Mouse (Mus musculus): ENCODE measurements around the gene 1700017D01Rik. TPM values are rescaled to one million over a fixed set of nuclear protein-coding genes. Genes with fewer than 3 reads are reported as not detected.
"Not testable (repeated sequence)": the region's sequence is repeated elsewhere in the genome, so short reads cannot be mapped to it uniquely, and the experiment has no call there.

1700017D01Rik gene
- not detected in 2 replicates for polyA plus RNA-seq (2015; fragmentation: Nextera tagmentation; extraction: Ambion mirVana)

- H3K36me3 ChIP-seq; H3K27ac ChIP-seq; H3K9ac ChIP-seq; ATAC-seq (ENCODE audit: insufficient number of reproducible peaks, low FRiP score, low TSS enrichment, low read depth); H3K4me2 ChIP-seq; H3K4me1 ChIP-seq; H3K4me3 ChIP-seq; H3K9me3 ChIP-seq; H3K27me3 ChIP-seq: not testable (repeated sequence)
- 82% methylated on average over 8 of the region's 8 CpGs for WGBS
Observed at GRCm38 (mm10) chr19:11130776-11131175, at the start of gene 1700017D01Rik. 1700017D01Rik (minus strand) TSS chr19:11130876.

DNA sequence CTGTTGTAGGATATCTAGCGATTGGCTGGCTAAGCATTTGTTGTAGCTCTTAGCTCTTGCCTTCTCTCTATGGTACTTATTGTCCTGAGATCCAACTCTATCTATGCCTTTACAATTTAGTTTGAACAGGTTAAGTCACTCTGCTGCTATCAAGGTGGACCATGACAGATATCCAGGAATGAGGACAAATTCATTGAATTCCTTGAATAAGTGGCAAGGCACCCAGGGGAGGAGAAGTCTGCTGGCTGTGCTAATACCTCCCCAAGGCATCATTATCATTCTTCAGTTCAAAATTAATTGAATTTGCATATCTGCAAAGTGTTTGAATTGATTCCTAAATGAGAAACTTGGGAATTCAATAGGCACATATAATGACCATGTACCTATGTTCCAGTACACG lies 46.8 kb upstream of the 1700017D01Rik start:
- Histone ChIP-seq H3K4me3 (no peak overlapping the region), H3K9me3 (no peaks in the 10 kb centered on the region), H3K27ac (no peak overlapping the region), H3K4me1 (no peaks in the 10 kb centered on the region), H3K9ac (no peak overlapping the region), H3K27me3 (no peaks in the 10 kb centered on the region), H3K36me3 (no peaks in the 10 kb centered on the region), H3K4me2 (no peak overlapping the region)
- 59% methylated on average over 2 of the region's 2 CpGs for WGBS
- ATAC-seq (ENCODE audit: insufficient number of reproducible peaks, low FRiP score, low TSS enrichment, low read depth), result no peak

GRCm38 (mm10) chr19:11165172-11165571 lies 34.5 kb upstream of the 1700017D01Rik start, which contains the start of gene 1700025F22Rik:
1700025F22Rik (minus strand) TSS chr19:11165320.
- Histone ChIP-seq H3K9me3 (no peaks in the 10 kb centered on the region), H3K27me3 (no peaks in the 10 kb centered on the region), H3K4me1 (no peaks in the 10 kb centered on the region), H3K4me3 (no peak within 1 kb of the TSS), H3K9ac (no peak within 1 kb of the TSS), H3K4me2 (no peak within 1 kb of the TSS), H3K27ac (no peak within 1 kb of the TSS), H3K36me3 (no peaks in the 10 kb centered on the region)
- WGBS, result 38% methylated on average over 10 of the region's 10 CpGs
- ATAC-seq (ENCODE audit: insufficient number of reproducible peaks, low FRiP score, low TSS enrichment, low read depth), result no peak

DNA sequence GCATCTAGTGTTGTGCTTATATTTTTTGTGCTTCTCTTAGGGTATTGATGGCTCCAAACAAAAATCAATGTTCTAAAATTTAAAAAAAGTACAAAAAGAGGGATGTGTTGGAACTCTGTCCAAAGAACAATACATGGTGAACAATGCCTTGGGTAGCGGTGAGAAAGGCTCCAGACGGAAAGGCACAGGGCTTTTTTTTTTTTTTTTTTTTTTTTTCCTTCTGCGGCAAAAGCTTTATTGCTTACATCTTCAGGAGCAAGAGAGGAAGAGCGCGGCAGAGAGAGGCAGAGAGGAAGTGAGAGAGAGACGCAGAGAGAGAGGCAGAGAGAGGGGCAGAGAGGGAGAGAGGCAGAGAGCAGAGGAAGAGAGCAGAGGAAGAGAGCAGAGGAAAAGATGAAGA lies 27.2 kb upstream of the 1700017D01Rik start:
- H3K27ac ChIP-seq; H3K4me3 ChIP-seq; ATAC-seq (ENCODE audit: insufficient number of reproducible peaks, low FRiP score, low TSS enrichment, low read depth); H3K27me3 ChIP-seq; H3K4me2 ChIP-seq; H3K9me3 ChIP-seq; H3K36me3 ChIP-seq; H3K9ac ChIP-seq; H3K4me1 ChIP-seq: not testable (repeated sequence)
- 75% methylated on average over 6 of the region's 6 CpGs for WGBS

GRCm38 (mm10) chr19:11135336-11135735 lies 4.7 kb upstream of the 1700017D01Rik start:
- Histone ChIP-seq H3K4me1 (no peaks in the 10 kb centered on the region), H3K9ac (no peak overlapping the region), H3K27ac (no peak overlapping the region), H3K36me3 (no peaks in the 10 kb centered on the region), H3K4me2 (no peak overlapping the region), H3K27me3 (0 out of 2 replicates have a peak, but pooled peaks cover 3% of the 10 kb centered on the region), H3K9me3 (no peaks in the 10 kb centered on the region), H3K4me3 (no peak overlapping the region)
- ATAC-seq (ENCODE audit: insufficient number of reproducible peaks, low FRiP score, low TSS enrichment, low read depth), result no peak
- 61% methylated on average over 4 of the region's 4 CpGs for WGBS

DNA sequence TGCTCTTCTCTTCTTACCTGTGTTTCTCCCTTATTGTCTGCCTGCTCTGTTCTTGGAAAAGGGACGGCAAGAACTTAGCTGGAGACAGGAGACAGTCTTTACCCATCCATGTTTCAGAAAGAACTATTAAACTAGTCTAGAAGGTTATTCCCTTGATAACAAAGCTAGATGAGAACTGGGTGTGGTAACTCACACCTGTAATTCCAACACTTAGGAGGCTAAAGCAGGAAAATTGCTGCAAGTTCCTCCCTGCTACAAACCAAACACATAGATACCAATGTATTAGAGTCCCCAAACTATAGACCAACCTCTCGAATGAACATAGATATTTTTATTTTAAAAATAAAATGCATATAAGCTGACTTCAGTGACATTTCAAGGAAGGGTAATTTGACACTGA lies 4.2 kb upstream of the 1700017D01Rik start:
- no peak overlapping the region for H3K9ac ChIP-seq
- 0 out of 2 replicates have a peak, but pooled peaks cover 3% of the 10 kb centered on the region for H3K27me3 ChIP-seq
- no peak for ATAC-seq (ENCODE audit: insufficient number of reproducible peaks, low FRiP score, low TSS enrichment, low read depth)
- H3K4me1 ChIP-seq, result no peaks in the 10 kb centered on the region
- WGBS, result 87% methylated on average over 2 of the region's 2 CpGs
- no peaks in the 10 kb centered on the region for H3K9me3 ChIP-seq
- no peak overlapping the region for H3K27ac ChIP-seq
- no peak overlapping the region for H3K4me3 ChIP-seq
- no peak overlapping the region for H3K4me2 ChIP-seq
- no peaks in the 10 kb centered on the region for H3K36me3 ChIP-seq

DNA sequence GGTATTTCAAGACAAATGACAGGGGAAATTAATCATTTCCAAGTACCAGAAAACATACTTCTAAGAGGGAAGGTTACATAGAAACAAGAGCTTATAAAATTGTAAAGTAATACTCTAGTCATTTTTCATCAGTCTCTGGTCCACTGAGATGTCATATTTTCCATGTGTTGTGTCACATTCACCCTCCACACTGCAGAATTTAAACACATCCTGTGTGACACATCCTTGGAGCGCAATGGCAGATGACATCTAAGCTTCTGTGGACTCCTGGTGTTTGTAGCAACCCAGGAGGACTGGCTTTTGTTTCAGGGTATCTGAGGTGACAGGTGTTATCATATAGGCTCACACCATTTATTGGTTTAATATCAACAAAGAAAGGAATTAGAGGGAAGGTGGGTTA lies 974 bp downstream of the 1700017D01Rik start:
- ATAC-seq (ENCODE audit: insufficient number of reproducible peaks, low FRiP score, low TSS enrichment, low read depth), result no peak
- H3K4me3 ChIP-seq, result no peak overlapping the region
- 0 out of 2 replicates have a peak, but pooled peaks cover 3% of the 10 kb centered on the region for H3K27me3 ChIP-seq
- 95% methylated on average over 1 of the region's 1 CpGs for WGBS
- no peak overlapping the region for H3K27ac ChIP-seq
- no peak overlapping the region for H3K9ac ChIP-seq
- no peaks in the 10 kb centered on the region for H3K36me3 ChIP-seq
- H3K9me3 ChIP-seq, result no peaks in the 10 kb centered on the region
- H3K4me2 ChIP-seq, result no peak overlapping the region
- no peaks in the 10 kb centered on the region for H3K4me1 ChIP-seq

GRCm38 (mm10) chr19:11121016-11121420 lies 9.7 kb downstream of the 1700017D01Rik start:
- H3K27me3 ChIP-seq, H3K4me1 ChIP-seq, H3K9me3 ChIP-seq, H3K9ac ChIP-seq, H3K27ac ChIP-seq, H3K36me3 ChIP-seq: not testable (repeated sequence)
- 2% methylated on average over 18 of the region's 38 CpGs for WGBS
- peak; percentile 91 for ATAC-seq (ENCODE audit: insufficient number of reproducible peaks, low FRiP score, low TSS enrichment, low read depth)
- Histone ChIP-seq H3K4me3 (peak overlapping the region; percentile 41), H3K4me2 (peak overlapping the region; percentile 44)

DNA sequence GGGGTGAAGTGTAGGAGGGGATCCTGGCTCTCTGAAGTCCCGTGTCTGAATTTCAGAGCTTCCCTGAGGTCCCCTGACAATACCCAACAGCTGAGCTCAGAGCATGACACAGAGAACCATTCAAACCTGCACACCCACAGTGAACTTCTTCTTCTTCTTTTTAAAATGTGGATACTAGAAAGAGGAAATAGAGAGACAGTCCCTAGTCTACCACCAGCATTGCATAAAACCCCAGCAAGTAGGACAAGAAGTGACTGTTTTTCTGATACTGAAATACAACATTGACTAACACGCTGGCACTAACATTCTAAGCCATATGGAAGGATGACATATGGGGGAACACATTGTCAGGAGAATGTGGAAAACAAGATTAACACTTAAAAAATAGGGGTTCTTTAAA lies 11.3 kb downstream of the 1700017D01Rik start:
- Histone ChIP-seq H3K4me2 (no peak overlapping the region), H3K27ac (no peak overlapping the region), H3K4me3 (no peak overlapping the region), H3K9ac (no peak overlapping the region), H3K36me3 (no peaks in the 10 kb centered on the region), H3K9me3 (no peaks in the 10 kb centered on the region), H3K27me3 (no peaks in the 10 kb centered on the region), H3K4me1 (no peaks in the 10 kb centered on the region)
- WGBS, result 83% methylated on average over 2 of the region's 2 CpGs
- no peak for ATAC-seq (ENCODE audit: insufficient number of reproducible peaks, low FRiP score, low TSS enrichment, low read depth)

- H3K27me3 ChIP-seq, result no peaks in the 10 kb centered on the region
- H3K27ac ChIP-seq, result no peak overlapping the region
- no peak for ATAC-seq (ENCODE audit: insufficient number of reproducible peaks, low FRiP score, low TSS enrichment, low read depth)
- no peaks in the 10 kb centered on the region for H3K36me3 ChIP-seq
- H3K4me3 ChIP-seq, result no peak overlapping the region
- no peaks in the 10 kb centered on the region for H3K9me3 ChIP-seq
- no peaks in the 10 kb centered on the region for H3K4me1 ChIP-seq
- H3K4me2 ChIP-seq, result no peak overlapping the region
- 63% methylated on average over 3 of the region's 3 CpGs for WGBS
- no peak overlapping the region for H3K9ac ChIP-seq
Observed at GRCm38 (mm10) chr19:11107746-11108145, 22.9 kb downstream of the 1700017D01Rik start.

GRCm38 (mm10) chr19:11101880-11102279 lies 28.8 kb downstream of the 1700017D01Rik start:
- H3K9me3 ChIP-seq, result no peaks in the 10 kb centered on the region
- 76% methylated on average over 1 of the region's 1 CpGs for whole genome bisulfite sequencing
- no peak for ATAC-seq (ENCODE audit: insufficient number of reproducible peaks, low FRiP score, low TSS enrichment, low read depth)
- H3K9ac ChIP-seq, result no peak overlapping the region
- no peaks in the 10 kb centered on the region for H3K4me1 ChIP-seq
- H3K36me3 ChIP-seq, result no peaks in the 10 kb centered on the region
- H3K4me2 ChIP-seq, result no peak overlapping the region
- no peak overlapping the region for H3K4me3 ChIP-seq
- H3K27ac ChIP-seq, result no peak overlapping the region
- H3K27me3 ChIP-seq, result no peaks in the 10 kb centered on the region

GRCm38 (mm10) chr19:11098401-11098800 lies 32.3 kb downstream of the 1700017D01Rik start:
- no peak for ATAC-seq (ENCODE audit: insufficient number of reproducible peaks, low FRiP score, low TSS enrichment, low read depth)
- Histone ChIP-seq H3K27ac (no peak overlapping the region), H3K9me3 (no peaks in the 10 kb centered on the region), H3K4me1 (no peaks in the 10 kb centered on the region), H3K9ac (no peak overlapping the region), H3K36me3 (no peaks in the 10 kb centered on the region), H3K4me2 (no peak overlapping the region), H3K27me3 (0 out of 2 replicates have a peak, but pooled peaks cover 5% of the 10 kb centered on the region), H3K4me3 (no peak overlapping the region)
- WGBS, result 73% methylated on average over 3 of the region's 3 CpGs

- not testable (repeated sequence) for H3K4me1 ChIP-seq; H3K9ac ChIP-seq; ATAC-seq (ENCODE audit: insufficient number of reproducible peaks, low FRiP score, low TSS enrichment, low read depth); H3K27ac ChIP-seq; H3K27me3 ChIP-seq; H3K36me3 ChIP-seq; H3K9me3 ChIP-seq
- 1% methylated on average over 50 of the region's 50 CpGs for WGBS
- Histone ChIP-seq H3K4me2 (peak overlapping the region; percentile 51), H3K4me3 (peak overlapping the region; percentile 34)
Observed at GRCm38 (mm10) chr19:11092131-11092530, 38.5 kb downstream of the 1700017D01Rik start.

Measured in limb, embryonic 15.5 days (tissue).